Mouse (Mus musculus): ENCODE measurements around the gene Lrpap1. TPM values are rescaled to one million over a fixed set of nuclear protein-coding genes. Genes with fewer than 3 reads are reported as not detected.

Lrpap1 gene
- polyA plus RNA-seq, 1 experiment from 2014 or later, result 158 TPM

DNA sequence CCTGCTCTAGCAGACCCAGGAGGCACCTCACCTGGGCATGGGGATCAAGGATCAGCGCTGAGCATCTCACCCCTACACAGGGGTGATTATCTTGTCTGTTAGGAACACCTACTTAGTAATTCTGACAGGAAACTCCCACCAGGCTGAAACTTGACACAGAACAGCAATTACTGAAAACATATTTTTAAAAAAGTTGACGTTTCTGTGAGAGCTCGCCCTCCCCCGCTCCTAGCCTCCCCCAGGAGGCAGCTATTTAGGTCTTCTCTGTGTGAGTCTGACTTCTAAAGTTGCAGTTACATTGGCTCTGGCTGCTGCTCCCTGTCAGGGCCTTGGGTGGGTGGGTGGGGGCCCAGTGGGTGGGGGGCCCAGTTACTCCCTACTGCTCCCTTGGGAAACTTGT, 6.9 kb upstream of the Lrpap1 start:
- no peaks in the 10 kb centered on the region for H3K27me3 ChIP-seq (replicated peaks; ENCODE audit: control insufficient read depth, insufficient read depth, low read length)
- H3K4me1 ChIP-seq (ENCODE audit: control insufficient read depth, insufficient read depth, low read length), result no peaks in the 10 kb centered on the region
- ATAC-seq (ENCODE audit: low read depth), result 0 out of 2 replicates have a peak, but pooled peaks have one; percentile 60
- WGBS, result 41% methylated on average over 4 of the region's 4 CpGs
- no peak overlapping the region for H3K27ac ChIP-seq (replicated peaks; ENCODE audit: low read depth, low read length)
- peak; percentile 28 for DNase-seq (ENCODE audit: low spot score)
- H3K9ac ChIP-seq (ENCODE audit: low read depth, low read length), result no peak overlapping the region
- H3K4me3 ChIP-seq (ENCODE audit: low read depth, low read length), result no peak overlapping the region
- no peak overlapping the region for H3K4me2 ChIP-seq (ENCODE audit: low read depth, low read length)
- H3K9me3 ChIP-seq (ENCODE audit: control insufficient read depth, low read length), result no peaks in the 10 kb centered on the region
- no peaks in the 10 kb centered on the region for H3K36me3 ChIP-seq (ENCODE audit: control insufficient read depth, insufficient read depth, low read length)

DNA sequence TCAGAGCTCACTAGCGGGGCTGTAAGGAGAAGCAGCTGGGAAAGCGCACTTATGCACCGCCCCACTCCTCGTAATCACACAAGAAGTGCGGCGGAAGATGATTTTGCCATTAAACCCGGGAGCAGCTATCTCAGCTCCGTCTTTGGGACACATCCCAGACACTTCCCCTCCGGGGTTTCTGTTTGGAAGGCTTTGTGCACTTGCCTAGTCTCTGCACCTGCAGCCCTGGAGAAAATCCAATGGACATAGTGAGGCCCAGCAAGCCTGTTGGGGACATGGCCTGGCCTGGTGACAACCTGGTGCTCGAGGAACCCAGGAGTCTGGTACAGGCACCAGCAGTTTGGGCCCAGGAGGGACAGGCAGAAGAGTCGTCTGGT, 344 bp upstream of the Lrpap1 start:
- DNase-seq (ENCODE audit: low spot score), result no peak
- peak overlapping the region; percentile 83 for H3K4me2 ChIP-seq (ENCODE audit: low read depth, low read length)
- H3K4me3 ChIP-seq (ENCODE audit: low read depth, low read length), result peak overlapping the region; percentile 69
- ATAC-seq (ENCODE audit: low read depth), result no peak
- WGBS, result 6% methylated on average over 11 of the region's 11 CpGs
- peaks cover 22% of the 10 kb centered on the region for H3K4me1 ChIP-seq (ENCODE audit: control insufficient read depth, insufficient read depth, low read length)
- peak overlapping the region; percentile 77 for H3K9ac ChIP-seq (ENCODE audit: low read depth, low read length)
- peaks cover 15% of the 10 kb centered on the region for H3K36me3 ChIP-seq (ENCODE audit: control insufficient read depth, insufficient read depth, low read length)
- no peaks in the 10 kb centered on the region for H3K27me3 ChIP-seq (replicated peaks; ENCODE audit: control insufficient read depth, insufficient read depth, low read length)
- H3K9me3 ChIP-seq (ENCODE audit: control insufficient read depth, low read length), result no peaks in the 10 kb centered on the region
- H3K27ac ChIP-seq (replicated peaks; ENCODE audit: low read depth, low read length), result no peak overlapping the region

DNA sequence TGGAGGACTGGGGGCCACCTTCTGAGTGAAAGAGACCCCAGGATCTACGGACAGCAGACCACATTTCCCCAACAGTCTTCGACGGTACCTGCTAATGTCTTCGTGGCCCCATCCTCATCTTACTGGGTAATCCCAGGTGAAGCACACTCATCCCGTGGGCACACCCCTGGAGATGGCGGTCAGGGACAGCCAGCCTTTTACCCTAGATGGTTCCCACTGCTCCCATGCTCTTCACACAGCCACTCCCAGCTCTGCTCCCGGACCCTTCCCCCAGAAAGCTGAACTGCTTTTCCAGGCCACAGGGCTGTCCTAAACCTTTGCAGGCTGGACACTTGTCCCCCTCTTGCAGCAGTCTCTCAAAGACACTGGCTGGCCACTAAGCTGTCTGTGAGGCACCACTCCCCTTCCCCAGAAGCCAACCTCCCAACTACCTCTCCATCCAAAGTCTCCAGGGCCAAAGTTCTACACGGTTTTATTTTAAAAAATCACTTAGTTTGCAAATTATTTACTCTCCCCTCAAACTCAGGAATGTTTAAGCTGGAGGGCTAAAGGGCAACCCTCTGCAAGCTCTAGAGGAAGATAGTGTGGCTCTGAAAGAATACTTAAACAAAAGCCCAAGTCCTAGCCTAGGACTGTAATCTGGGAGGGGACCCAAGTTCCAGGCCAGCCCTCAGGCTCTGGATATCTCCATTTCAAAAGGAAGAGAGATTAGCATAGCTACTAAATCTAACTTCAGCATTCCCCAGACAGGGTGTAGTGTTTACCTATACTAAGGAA, 1.2 kb downstream of the Lrpap1 start:
- Histone ChIP-seq H3K4me2 (ENCODE audit: low read depth, low read length) (peak overlapping the region; percentile 83), H3K4me1 (ENCODE audit: control insufficient read depth, insufficient read depth, low read length) (peaks cover 22% of the 10 kb centered on the region), H3K27ac (replicated peaks; ENCODE audit: low read depth, low read length) (no peak overlapping the region), H3K36me3 (ENCODE audit: control insufficient read depth, insufficient read depth, low read length) (peaks cover 31% of the 10 kb centered on the region), H3K9ac (ENCODE audit: low read depth, low read length) (peak overlapping the region; percentile 77), H3K4me3 (ENCODE audit: low read depth, low read length) (peak overlapping the region; percentile 69), H3K27me3 (replicated peaks; ENCODE audit: control insufficient read depth, insufficient read depth, low read length) (no peaks in the 10 kb centered on the region), H3K9me3 (ENCODE audit: control insufficient read depth, low read length) (no peaks in the 10 kb centered on the region)
- DNase-seq (ENCODE audit: low spot score) (no peak), ATAC-seq (ENCODE audit: low read depth) (no peak)
- WGBS, result 55% methylated on average over 8 of the region's 8 CpGs

DNA sequence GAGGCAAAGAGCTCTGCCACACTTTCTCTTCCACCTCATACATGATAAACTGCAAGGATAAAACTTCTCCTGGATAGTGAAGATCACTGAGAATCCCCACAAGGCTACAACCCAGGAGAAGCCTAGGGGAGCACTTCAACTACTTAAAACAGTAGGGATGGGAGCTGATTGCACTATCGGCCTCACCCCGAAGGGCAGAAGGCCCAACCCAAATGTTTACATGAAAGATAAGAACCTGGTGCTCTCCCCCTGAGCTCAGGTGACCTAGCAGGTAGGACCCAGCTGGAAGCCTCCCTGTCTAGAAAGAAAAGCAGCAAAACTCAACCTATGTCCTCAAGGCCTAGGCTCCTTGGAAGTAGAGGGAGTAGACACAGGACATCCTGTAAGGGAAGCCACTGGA, 2.0 kb downstream of the Lrpap1 start:
- Histone ChIP-seq H3K4me2 (ENCODE audit: low read depth, low read length) (peak overlapping the region; percentile 83; the same call in 1 of the 2 replicates), H3K27me3 (replicated peaks; ENCODE audit: control insufficient read depth, insufficient read depth, low read length) (no peaks in the 10 kb centered on the region), H3K27ac (replicated peaks; ENCODE audit: low read depth, low read length) (no peak overlapping the region), H3K4me3 (ENCODE audit: low read depth, low read length) (no peak overlapping the region), H3K36me3 (ENCODE audit: control insufficient read depth, insufficient read depth, low read length) (peaks cover 39% of the 10 kb centered on the region), H3K9me3 (ENCODE audit: control insufficient read depth, low read length) (no peaks in the 10 kb centered on the region), H3K9ac (ENCODE audit: low read depth, low read length) (no peak overlapping the region), H3K4me1 (ENCODE audit: control insufficient read depth, insufficient read depth, low read length) (peaks cover 22% of the 10 kb centered on the region)
- WGBS, result 86% methylated on average over 2 of the region's 2 CpGs
- DNase-seq (ENCODE audit: low spot score) (no peak), ATAC-seq (ENCODE audit: low read depth) (no peak)

DNA sequence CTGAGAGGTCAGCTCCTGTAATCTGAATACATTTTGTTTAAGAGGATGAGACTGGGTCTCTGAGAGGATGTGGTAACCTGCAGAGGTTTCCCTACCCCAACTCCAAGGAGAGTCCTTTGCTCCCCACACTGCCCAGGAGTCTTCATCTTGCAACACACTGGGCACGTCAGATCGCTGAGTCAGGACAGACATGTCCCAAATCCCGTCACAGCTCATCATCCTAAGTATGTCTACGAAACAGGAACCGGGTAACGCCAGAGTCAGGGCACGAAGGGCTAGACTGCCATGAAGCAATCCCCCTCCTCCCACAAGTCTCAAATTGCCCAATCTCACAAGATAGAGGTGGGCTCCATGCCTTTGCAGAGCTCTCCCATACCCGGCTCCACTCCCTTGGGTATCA, 2.5 kb downstream of the Lrpap1 start:
- DNase-seq (ENCODE audit: low spot score), result no peak
- Histone ChIP-seq H3K9ac (ENCODE audit: low read depth, low read length) (no peak overlapping the region), H3K9me3 (ENCODE audit: control insufficient read depth, low read length) (no peaks in the 10 kb centered on the region), H3K4me1 (ENCODE audit: control insufficient read depth, insufficient read depth, low read length) (peaks cover 22% of the 10 kb centered on the region), H3K4me2 (ENCODE audit: low read depth, low read length) (no peak overlapping the region), H3K27ac (replicated peaks; ENCODE audit: low read depth, low read length) (no peak overlapping the region), H3K4me3 (ENCODE audit: low read depth, low read length) (no peak overlapping the region), H3K27me3 (replicated peaks; ENCODE audit: control insufficient read depth, insufficient read depth, low read length) (no peaks in the 10 kb centered on the region), H3K36me3 (ENCODE audit: control insufficient read depth, insufficient read depth, low read length) (peaks cover 43% of the 10 kb centered on the region)
- no peak for ATAC-seq (ENCODE audit: low read depth)
- 78% methylated on average over 8 of the region's 8 CpGs for WGBS

DNA sequence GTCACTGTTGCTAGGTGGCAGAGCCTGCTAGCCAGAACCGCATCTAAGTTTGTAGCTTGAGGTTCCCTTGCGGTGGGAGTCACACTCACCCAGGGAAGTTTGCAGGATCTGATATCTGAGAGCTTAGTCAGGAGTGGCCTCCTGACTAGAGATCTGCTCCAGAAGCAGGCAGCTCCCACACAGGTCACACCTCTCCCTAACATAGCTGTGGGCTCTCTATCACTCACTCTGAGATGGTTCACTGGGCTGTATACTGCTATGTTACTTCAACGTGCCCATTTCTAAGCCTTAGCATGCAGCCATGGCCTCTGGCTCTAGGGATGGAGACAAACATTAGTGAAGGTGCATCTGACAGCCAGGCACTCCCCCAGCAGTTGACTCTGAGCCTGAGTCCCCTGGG, 13.9 kb downstream of the Lrpap1 start:
- H3K36me3 ChIP-seq (ENCODE audit: control insufficient read depth, insufficient read depth, low read length), result peaks cover 53% of the 10 kb centered on the region

DNA sequence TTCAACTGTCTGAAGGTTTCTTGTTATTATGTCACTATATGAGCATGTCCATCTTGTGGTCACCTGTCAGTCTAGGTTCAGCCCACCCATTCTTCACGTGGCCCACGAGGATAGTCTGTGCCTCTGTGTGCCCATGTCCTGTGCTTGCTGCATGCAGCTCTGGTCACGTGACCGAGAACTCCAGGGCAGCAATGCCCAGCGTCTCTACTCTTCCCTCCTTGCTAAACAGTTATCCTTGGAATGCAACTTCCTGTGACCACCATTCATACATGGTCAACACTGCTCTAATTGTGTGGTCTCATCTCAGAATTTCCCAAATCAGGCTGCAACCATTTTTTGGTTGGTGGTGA, 16.0 kb downstream of the Lrpap1 start:
- no peaks in the 10 kb centered on the region for H3K27me3 ChIP-seq (replicated peaks; ENCODE audit: control insufficient read depth, insufficient read depth, low read length)
- no peaks in the 10 kb centered on the region for H3K9me3 ChIP-seq (ENCODE audit: control insufficient read depth, low read length)
- DNase-seq (ENCODE audit: low spot score), result no peak
- H3K9ac ChIP-seq (ENCODE audit: low read depth, low read length), result no peak overlapping the region
- no peaks in the 10 kb centered on the region for H3K4me1 ChIP-seq (ENCODE audit: control insufficient read depth, insufficient read depth, low read length)
- no peak for ATAC-seq (ENCODE audit: low read depth)
- no peak overlapping the region for H3K27ac ChIP-seq (replicated peaks; ENCODE audit: low read depth, low read length)
- 81% methylated on average over 5 of the region's 5 CpGs for WGBS
- H3K4me3 ChIP-seq (ENCODE audit: low read depth, low read length), result no peak overlapping the region
- peaks cover 33% of the 10 kb centered on the region for H3K36me3 ChIP-seq (ENCODE audit: control insufficient read depth, insufficient read depth, low read length)
- H3K4me2 ChIP-seq (ENCODE audit: low read depth, low read length), result no peak overlapping the region

More for the DNA sequence above, 13.9 kb downstream of the Lrpap1 start:
- ATAC-seq (ENCODE audit: low read depth) (no peak), DNase-seq (ENCODE audit: low spot score) (no peak)
- Histone ChIP-seq H3K4me1 (ENCODE audit: control insufficient read depth, insufficient read depth, low read length) (no peaks in the 10 kb centered on the region), H3K4me2 (ENCODE audit: low read depth, low read length) (no peak overlapping the region), H3K4me3 (ENCODE audit: low read depth, low read length) (no peak overlapping the region), H3K9ac (ENCODE audit: low read depth, low read length) (no peak overlapping the region), H3K27me3 (replicated peaks; ENCODE audit: control insufficient read depth, insufficient read depth, low read length) (no peaks in the 10 kb centered on the region), H3K27ac (replicated peaks; ENCODE audit: low read depth, low read length) (no peak overlapping the region), H3K9me3 (ENCODE audit: control insufficient read depth, low read length) (no peaks in the 10 kb centered on the region)
- WGBS, result 83% methylated on average over 3 of the region's 3 CpGs

DNA sequence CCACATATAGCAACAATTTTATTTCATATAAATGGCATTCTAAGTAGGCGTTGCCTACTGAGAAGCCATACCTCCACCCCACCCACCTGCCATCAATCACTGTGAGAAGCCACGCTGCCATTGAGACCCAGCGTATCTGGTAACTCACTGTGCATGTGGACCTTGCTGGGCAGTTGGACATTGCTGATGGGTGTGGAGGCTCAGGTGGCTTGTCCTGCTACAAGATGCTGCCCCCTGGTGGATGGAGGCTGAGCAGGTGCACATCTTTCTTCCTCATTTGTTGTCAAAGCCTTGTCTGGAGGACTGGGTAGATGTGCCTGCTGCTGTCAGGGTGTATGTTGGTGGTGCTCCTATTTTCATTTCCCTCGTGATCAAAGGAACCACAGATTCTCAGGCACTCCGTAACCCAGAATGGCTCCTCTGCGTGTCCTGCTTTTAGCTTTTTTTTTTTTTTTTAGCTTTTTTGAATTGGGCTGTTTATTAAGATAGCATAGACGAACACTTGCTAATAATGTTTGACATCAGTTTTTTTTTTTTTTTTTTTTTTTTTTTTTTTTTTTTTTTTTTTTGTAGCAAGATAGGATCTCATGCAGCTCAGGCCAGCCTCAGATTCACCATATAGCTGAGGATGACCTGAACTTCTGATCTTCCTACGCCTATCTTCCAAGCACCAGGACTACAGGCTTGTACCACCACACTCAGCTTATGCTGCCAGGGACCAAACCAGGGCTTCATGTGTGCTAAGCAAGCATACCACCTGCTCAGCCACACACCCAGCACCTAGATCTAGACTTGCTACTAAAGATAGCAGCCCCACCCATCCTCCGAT, 16.6 kb downstream of the Lrpap1 start:
- ATAC-seq (ENCODE audit: low read depth) (peak; percentile 44; the same call in 1 of the 2 replicates), DNase-seq (ENCODE audit: low spot score) (peak; percentile 41)
- Histone ChIP-seq H3K27me3 (replicated peaks; ENCODE audit: control insufficient read depth, insufficient read depth, low read length) (no peaks in the 10 kb centered on the region), H3K4me3 (ENCODE audit: low read depth, low read length) (no peak overlapping the region), H3K4me2 (ENCODE audit: low read depth, low read length) (no peak overlapping the region), H3K27ac (replicated peaks; ENCODE audit: low read depth, low read length) (no peak overlapping the region), H3K36me3 (ENCODE audit: control insufficient read depth, insufficient read depth, low read length) (peaks cover 28% of the 10 kb centered on the region), H3K9ac (ENCODE audit: low read depth, low read length) (no peak overlapping the region), H3K9me3 (ENCODE audit: control insufficient read depth, low read length) (no peaks in the 10 kb centered on the region), H3K4me1 (ENCODE audit: control insufficient read depth, insufficient read depth, low read length) (no peaks in the 10 kb centered on the region)
- 66% methylated on average over 9 of the region's 9 CpGs for WGBS
